Mouse (Mus musculus): ENCODE data around the gene Pyroxd1.
A peak's percentile ranks its signal among the peaks of the same experiment; 100 is the strongest.
"Not testable (repeated sequence)": the region's sequence is repeated elsewhere in the genome, so short reads cannot be mapped to it uniquely, and the experiment has no call there.

Pyroxd1 gene

DNA sequence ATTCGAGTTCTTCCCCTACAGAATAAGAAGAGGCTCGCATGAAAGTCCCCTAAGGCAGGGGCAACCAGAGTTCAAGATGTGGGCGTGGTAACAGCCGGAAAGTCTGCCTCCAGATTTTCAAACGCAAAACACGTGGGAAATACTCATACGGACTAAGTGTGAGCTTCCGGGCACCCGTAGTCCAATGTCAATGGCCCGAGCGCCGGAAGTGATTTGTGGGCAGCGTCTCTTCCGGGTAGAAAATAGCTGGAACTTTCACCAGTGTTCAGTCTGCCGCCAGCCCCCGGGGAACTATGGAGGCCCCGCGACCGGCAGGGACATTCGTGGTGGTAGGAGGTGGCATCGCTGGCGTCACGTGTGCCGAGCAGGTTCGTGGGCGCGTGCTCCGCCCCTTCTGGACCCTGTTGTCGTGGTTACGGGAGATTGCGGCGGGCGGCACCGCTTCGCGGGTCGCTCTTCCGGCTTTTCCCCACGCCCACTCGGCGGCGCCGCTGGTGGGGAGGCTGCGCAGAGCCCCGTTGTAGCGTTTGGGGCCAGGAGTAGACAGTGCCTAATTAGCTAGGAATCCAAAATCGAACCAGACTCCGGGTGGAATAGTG lies at the start of gene Pyroxd1:
Gene Pyroxd1, plus strand, starts transcription at position 215 of the 599 bp plus-strand sequence.
- peak; percentile 98 for DNase-seq (ENCODE audit: low read depth, low spot score)

DNA sequence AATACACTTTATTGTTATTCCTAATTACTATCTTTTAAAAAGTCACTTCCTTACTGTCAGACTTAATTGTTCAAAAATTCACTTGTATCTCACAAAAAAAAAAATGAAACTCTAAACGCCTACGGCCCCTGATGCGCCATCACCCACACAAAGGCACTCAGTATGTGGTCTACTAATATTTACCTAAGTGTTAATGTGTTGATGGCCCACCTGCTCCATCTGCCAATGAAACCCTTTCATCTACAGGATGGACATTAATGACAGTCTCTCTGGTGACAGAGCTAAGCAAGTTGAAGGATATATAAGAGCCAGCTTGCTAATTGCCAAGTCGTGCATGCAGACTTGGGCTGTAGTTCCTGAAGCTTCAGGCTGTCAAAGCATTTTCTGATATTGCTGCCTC lies 47.4 kb upstream of the Pyroxd1 start, which contains the start of gene Iapp:
Gene Iapp, plus strand, starts transcription at position 326 of the 400 bp plus-strand sequence.
- DNase-seq (ENCODE audit: low read depth, low spot score), result no peak

DNA sequence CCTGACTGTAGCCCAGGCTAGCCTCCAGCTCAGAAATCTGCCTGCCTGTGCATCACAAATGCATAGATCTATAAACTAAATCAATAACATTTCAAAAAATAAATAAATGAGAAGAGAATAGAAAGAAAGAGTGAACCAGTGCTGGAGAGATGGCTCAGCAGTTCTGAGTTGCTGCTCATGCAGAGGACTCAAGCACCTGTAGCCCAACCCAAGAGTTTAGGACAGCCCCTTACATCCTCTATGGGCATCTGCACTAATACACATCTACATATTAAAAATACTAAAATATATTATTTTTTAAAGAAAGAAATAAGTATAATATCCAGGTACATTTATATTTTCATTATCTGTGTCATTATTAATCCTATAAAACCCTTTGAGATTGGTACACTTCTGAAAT lies 40.4 kb upstream of the Pyroxd1 start:
- no peak for DNase-seq (ENCODE audit: low read depth, low spot score)

DNA sequence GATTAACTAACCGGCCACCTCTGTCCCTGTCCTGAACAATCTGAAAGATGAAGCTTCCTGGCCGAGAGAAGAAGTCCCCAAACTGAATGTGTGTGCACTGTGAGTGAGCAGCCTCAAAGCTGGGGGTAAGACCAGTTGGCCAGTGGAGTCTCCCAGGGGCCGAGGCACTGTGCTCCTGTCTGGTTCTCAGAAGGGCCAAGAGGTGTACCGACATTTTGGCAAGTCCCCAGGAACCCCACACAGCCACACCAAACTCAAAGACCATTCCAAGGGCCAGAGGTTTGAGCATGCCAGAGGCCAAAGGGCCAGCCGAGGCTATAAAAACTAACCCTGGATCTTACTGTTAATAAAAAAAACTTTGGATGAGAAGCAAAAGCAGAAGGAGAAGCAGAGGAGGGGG lies 31.2 kb upstream of the Pyroxd1 start:
- DNase-seq (ENCODE audit: low read depth, low spot score), result no peak

DNA sequence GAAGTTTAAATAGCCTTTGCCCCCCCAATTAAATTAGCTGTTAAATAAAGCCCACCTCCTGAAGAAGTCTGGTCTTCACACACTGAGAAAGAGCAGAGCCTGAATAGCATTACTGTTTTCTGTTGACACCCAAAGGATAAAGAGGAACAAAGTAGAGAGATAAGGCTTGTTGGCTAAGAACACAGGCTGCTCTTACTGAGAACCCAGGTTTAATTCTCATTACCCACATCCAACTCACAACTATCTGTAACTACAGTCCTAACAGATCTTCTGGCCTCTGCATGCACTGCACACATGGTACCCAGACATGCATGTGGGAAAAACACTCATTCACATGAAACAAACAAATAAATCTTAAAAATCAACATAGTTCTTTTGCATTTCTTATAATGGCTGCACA lies 28.3 kb upstream of the Pyroxd1 start:
- no peak for DNase-seq (ENCODE audit: low read depth, low spot score)

DNA sequence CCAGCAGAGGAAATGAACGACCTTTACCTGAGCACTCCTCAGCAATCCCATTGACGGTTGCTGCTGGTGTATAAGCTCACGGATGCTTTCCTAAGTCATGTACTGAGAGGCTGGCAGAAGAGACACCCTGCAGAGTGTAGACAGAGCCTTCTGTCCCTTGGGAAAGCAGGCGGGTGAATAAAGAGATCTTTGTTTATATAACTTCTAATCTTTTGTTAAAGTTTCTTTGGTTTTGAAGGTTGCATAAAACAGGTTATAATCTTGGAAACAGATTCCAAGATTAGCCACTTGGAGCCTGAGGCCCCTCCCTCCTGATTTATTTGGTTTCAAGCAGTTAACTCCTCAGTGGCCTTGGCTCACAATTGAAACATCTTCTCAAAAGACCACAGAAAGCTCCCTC lies 22.6 kb upstream of the Pyroxd1 start, which contains the start of gene Slco1a5:
Gene Slco1a5, minus strand, starts transcription at position 101 of the 400 bp plus-strand sequence.
- no peak for DNase-seq (ENCODE audit: low read depth, low spot score)

DNA sequence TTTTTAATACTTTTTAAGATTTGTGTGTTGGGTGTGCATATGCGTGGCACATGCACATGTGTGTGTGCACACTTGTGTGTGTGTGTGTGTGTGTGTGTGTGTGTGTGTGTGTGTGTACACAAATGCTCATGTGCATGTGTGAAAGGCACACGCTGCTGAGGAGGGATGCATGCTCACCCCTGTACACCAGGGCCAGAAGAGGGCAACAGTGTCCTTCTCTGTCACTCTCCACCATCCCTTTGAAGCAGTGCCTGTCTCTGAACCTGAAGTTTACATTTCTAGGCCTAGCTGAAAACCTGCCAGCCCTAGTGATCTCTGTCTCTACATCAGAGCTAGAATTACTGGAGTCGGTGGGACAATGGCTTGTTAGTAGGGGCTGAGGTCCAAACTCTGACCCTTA lies 18.9 kb upstream of the Pyroxd1 start:
- DNase-seq (ENCODE audit: low read depth, low spot score), result no peak

DNA sequence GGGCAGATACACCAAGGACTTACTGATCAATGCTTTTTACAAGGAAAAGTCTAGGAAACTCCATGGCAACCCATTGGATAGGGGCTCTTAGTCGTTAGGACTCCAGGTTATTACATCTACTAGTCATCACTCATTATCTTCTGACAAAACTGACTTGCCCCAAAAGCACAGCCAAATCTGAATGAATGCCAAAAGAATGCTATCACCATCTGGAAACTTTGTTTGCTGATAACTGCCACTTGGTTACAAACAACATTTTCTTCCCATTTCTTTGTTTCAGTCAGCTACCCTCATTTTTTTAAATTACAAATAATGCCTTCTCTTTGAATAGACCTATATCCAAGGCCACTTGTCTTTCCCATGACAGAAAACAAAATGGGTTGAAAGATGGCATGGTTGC lies 16.3 kb upstream of the Pyroxd1 start:
- DNase-seq (ENCODE audit: low read depth, low spot score), result no peak

DNA sequence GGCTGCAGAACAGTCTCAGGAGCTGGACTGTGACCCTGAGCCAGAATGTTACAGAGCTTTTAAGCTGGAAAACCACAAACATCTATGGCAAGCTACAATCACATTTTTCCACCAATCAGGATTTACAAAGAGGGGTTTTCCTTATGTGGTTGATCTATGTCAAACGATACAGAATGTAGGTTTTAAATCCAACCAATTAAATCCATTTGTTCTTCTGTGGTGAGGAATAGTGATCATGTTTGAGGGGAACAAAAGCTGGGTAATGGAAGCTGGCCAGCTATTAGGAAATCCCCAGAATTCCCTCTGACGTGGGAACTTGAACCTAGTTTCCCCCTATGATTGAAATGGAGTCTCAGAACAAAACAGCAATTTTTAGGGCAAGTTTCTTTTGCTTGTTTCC lies 6.5 kb upstream of the Pyroxd1 start:
- no peak for DNase-seq (ENCODE audit: low read depth, low spot score)

DNA sequence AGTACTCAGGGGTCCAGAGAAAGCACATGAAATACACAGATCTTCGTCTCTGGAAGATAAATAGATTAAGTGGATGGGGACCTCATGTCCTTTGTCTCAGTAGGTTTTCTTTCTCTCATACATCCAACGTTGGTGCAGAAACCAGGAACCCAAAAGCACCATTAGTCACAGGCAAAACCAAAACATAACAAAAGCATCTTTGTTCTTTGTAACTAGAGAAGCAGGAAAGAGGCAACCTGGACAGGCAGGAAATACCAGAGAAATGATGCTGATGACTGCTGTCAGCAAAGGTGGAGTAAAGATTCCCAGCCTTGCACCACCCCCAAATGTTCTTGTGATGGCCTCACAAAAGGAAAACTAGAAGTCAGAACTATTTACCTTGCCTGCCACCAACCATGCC lies 5.9 kb upstream of the Pyroxd1 start:
- DNase-seq (ENCODE audit: low read depth, low spot score), result no peak

DNA sequence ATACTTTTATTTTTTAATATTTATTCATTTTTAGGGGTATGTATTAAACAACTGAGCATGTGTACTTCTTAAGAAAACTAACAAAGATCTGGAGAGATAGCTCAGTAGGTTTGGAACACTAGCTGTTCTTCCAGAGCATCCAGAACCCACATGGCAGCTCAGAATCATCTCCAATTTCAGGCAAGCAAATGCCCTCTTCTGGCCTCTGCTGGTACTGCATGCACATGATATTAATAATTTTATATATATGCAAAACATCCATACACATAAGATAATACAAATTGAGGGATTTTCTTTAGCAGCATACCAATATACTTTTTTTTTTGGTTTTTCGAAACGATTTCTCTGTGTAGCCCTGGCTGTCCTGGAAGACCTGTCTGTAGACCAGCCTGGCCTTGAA lies 1.9 kb upstream of the Pyroxd1 start:
- peak; percentile 59 for DNase-seq (ENCODE audit: low read depth, low spot score)

DNA sequence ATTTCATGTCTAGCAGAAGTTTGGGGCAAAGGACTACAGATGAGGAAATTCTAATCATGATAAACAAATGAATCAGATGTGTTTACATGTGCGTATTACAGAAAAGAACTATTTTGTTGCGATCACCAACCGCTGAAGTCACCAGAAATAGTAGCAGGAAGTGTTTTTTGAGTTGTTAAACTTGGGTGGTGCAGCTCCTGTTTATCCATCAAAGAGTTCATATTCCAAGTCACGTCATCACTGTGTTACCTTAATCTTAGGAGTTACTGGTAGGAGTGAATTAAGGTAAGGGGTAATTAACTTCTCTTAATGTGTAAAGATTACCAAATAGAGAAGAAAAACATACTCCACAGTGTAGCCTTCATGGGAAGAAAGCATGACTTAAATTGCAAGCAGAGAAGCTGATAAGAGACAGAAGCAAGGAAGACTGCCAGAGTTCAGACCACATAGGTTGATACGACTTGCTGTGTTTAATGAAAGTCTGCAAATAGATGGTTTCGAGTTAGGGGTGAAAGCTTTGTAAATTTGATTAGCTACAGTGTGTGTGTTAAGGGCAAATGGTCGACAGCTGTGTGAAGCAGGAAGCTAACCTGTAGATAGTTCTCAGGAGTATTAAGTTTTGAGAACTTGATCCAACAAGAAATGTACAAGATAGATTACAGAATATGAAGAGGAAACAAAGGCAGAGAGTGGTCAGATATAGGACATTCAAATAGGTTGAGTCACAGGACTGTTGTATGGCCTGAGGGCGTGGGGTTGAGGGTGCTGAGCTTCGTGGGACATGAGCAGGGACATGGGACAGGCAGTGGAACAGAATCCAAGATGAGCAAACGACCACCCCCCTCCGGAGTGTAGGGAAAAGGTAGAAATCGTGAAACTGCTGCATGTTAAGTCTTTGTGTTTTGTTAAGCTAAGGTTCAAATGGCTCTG lies 992 bp downstream of the Pyroxd1 start:
- no peak for DNase-seq (ENCODE audit: low read depth, low spot score)

DNA sequence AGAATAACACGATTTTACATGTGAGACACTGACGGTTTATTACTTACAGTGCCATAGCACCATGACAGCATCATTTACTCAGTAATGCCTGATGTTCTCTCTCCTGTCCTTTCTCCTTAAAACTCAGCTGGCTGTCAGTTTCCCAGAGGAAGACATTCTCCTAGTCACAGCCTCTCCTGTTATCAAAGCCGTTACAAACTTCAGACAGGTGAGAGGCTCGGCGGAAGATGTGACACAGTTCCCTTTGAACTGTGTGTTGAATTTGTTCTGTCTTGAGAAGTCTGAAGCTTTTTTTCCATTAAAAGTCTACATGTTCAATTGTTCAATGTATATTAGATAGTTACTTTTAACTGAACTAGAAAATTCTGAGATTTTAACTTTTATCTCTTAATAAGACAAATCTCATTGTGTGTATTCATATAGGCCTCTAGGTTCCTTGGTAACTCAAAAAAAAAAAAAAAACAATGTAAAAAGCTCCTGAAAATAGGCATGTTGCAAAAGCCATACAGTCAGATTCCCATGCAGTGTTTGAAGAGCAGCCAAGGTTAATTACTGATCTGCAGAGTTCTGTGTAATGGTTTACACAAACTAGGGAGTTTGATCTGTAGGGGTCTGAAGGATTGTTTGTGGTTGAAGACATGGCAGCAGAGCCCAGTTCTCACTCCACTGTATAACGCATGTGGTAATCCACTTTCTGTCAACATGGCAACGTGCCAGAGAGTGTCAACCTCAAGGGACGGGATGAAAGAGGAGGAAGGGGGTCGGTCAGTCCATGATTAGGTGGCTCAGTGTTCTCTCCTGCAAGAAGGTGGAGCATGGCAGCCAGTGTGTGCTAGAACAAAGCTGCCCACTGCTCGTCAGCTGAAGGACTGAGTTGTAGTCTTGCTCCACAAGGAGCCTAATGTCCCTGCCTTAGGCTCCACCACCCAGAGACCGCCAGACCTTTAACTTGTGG lies 2.3 kb downstream of the Pyroxd1 start:
- no peak for DNase-seq (ENCODE audit: low read depth, low spot score)

DNA sequence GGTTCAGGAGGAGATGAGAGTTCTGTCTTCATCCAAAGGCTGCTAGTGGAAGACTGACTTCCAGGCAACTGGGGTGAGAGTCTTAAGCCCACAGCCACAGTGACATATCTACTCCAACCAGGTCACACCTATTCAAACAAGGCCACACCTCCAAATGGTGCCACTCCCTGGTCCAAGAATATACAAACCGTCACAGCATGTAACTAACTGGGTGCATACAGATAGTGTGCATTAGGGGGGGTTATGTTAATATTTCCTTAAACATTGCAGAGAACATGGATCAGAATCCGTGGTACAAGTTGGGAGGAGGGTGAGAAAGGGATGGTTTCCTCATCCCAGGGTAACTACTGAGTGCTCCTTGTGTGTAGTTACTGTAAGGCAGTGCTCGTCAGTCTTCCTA lies 6.6 kb downstream of the Pyroxd1 start:
- not testable (repeated sequence) for DNase-seq (ENCODE audit: low read depth, low spot score)

DNA sequence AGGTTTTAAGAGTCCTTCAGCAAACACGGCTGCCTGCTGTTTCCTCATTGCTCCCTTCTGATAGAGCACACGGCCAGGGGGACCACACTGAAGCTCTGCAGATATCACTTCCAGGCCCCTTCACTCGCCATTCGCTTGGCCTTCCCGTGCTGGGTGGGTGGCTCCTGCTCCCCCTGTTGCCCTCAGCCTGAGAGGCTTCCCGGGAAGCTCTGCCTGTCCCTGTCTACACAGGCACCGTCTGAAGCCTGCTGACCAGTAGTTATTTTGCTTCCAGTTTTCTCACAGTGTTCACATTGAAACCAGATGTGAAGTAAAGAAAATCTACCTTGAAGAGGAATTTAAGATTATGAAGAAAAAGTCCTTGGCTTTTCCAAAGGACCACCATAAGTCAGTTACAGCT lies 11.7 kb downstream of the Pyroxd1 start:
- no peak for DNase-seq (ENCODE audit: low read depth, low spot score)

DNA sequence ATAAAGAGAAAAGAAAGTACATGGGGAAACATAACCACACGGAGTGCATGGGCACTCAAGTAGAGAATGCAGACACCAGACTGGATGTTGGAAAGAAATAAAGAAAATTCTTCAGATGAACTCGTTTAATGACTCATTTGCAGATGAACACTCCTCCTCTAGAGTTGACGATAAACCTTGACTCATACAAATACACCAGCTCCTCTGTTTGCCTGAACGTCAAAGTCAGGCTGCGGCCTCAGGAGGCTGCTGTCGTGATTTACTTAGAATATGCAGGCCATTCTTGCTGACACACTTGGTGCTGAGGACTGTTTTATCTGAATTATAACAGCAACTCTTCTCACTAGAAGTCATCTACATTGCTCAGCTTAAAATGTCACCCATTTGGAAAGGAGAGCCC lies 16.6 kb downstream of the Pyroxd1 start:
- DNase-seq (ENCODE audit: low read depth, low spot score), result peak; percentile 37

DNA sequence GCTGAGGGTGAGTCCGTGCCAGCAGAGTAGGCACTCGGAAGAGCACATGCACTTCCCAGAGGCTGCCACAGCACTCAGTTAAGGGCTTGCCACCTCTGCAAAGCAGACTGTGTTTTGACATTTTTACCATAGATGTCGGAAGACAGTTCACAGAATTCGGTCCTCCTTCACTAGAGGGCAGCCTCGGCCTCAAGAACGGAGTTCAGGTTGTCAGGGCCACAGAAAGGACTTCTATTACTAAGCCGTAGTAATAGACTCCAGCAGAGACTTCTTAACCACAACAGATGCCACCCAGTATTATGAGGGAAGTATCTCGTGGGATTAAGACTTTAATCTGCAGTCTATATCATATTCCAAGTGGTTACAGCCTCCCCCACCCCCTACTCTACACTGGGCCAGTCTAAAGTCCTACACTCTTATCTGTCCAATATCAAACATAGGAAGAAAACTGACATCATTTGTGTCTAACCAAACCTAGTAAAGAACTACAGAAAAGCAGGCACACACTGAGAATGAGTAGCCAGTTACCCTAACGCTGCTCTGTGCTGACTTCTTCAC lies 17.6 kb downstream of the Pyroxd1 start:
- DNase-seq (ENCODE audit: low read depth, low spot score), result peak; percentile 60

DNA sequence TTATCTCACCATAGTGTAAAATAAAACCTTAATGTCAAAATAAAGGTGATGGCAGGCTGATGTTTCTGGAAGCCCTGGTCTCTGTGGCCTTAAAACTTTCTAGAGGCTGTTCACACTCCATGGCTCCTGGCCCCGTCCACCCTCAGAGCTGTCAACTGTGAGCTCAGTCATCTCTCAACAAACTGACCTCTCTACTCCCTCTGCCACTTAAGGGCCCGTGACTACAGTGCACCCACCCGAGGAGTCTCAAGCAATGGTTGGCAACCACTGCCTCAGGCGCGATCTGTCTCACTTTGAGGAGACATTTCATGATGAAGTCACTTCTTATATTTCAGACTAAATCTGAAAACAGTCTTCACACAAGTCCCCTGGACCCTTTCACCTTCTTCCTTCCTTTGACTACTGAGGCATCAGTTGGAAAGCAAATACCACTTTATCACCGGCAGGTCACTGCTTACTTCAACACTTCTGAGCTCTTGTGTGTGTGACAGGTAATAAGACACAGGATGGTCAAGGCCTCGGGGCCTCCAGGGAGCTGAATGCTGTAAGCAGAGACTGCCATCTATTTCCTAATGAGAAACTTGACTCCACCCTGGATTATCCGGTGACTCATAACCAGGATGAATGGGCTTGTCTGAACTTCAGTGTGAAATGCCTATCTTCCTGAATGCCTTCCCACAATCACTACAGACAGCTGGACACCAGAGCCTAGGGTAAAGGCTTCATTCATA lies 20.5 kb downstream of the Pyroxd1 start:
- DNase-seq (ENCODE audit: low read depth, low spot score), result no peak

DNA sequence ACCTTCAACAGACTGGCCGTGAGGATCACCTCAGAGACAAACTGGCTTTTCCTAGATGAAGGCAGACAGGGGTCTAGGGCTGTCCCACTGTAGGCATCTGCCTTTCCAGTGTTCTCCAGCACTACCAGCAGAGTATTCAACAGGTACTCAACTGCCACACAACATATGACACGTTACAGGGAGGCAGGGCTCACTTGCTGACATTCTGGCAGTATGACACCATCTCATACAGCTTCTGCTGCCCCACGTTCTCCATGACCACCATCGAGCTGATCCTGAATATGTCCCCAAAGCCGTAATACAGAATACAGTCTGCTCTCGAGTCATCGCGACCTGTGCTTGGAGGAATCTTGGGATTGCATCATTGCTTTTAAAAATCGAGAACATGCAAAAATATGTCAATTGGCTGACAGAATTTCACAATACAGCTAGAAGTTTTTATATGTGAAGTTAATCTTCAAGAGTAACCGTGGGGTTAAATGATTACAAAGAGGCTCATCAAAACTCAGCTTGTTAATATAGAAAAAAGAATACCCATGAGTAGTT lies 21.1 kb downstream of the Pyroxd1 start:
- no peak for DNase-seq (ENCODE audit: low read depth, low spot score)

DNA sequence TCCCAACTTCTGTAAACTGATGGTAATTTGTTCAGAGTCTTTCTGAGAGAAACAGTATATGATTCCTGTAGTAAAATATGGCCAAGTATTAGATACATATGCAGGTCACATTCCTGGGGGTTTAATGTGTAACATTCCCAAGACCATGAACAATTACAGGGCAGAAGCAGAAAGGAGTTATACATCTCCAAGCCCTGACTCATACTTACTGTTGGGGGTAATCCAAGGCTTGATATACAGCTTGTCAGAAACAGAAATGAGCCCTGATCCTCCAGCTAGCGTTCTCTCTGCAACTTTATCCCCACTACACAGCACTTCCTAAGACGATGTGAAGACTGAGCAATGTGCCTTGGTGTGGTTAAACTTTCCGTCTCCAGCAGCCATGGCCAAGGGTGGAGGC lies 22.1 kb downstream of the Pyroxd1 start:
- DNase-seq (ENCODE audit: low read depth, low spot score), result no peak

DNA sequence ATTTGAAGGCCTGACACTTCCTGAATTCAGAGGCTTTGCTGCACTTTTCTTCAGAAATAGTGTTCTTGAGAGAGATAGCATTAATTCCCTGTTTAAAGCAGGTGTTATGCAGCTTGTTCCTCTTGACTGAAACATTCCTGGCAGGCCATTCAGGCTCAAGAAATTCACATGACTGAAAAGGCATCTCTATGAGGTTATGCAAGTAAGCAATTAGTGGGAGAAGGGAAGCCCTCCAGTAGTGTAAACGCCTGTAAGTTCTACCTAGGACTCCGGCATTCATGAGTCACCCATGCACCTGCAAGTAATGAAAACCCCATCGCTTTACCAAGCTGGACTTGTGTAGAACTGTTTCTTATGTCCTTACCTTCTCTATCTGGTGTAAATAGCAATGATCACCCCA lies 24.1 kb downstream of the Pyroxd1 start:
- no peak for DNase-seq (ENCODE audit: low read depth, low spot score)
